Mouse (Mus musculus) lung, postnatal 0 days (tissue): ENCODE data around the gene Map4k5.

Experiments used
- CTCF ChIP-seq: IDR thresholded peaks from 2 replicates; pipeline ENCODE4 v1.5.1; 2016; ENCODE audit warnings: antibody characterized with exemption, mild to moderate bottlenecking
- EP300 ChIP-seq: IDR thresholded peaks from 2 replicates; pipeline ENCODE4 v1.6.1; 2016; ENCODE audit warnings: antibody characterized with exemption, mild to moderate bottlenecking, control low read depth

DNA sequence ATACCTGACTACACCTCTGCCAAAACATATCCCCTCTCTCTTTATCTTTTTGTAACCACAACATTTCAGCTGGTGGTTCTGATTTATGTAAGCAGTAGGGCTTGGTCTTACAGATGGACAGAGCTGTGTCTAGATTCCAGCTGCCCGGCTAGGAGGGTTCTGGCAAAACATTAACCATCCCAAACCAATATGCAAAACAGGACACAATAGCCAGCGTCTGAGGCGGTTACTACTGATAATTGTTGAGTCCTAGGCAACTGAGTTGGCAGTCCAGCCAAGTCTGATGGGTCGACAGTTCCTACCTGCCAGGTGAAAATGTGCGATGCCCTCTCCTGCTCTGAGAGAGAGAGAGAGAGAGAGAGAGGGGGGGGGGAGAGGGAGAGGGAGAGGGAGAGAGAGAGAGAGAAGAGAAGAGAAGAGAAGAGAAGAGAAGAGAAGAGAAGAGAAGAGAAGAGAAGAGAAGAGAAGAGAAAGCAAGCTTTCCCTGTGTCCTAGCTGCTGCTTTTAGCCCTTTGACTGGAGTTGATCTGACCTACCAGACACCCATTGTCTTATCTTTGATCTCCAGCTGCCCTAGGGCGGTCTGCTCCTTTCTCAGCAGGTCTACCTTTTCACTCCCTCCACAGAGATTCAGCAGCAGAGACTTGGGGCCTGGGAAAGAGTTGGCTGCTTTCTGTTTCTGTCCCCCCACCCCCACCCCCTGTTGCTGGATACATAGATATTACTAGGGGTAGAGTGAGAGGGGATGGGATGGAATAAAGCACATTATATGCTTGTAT is 109.6 kb downstream of the Map4k5 start:
- TF ChIP-seq CTCF: no peak
- TF ChIP-seq EP300: no peak
